Mouse (Mus musculus) cerebellum, adult 8-10 months (tissue): ENCODE measurements around the gene Gpr153.

Experiments used
- DNase-seq: peaks from one replicate; pipeline ENCODE4 v3.0.0; 2022

The Gpr153 gene

DNA sequence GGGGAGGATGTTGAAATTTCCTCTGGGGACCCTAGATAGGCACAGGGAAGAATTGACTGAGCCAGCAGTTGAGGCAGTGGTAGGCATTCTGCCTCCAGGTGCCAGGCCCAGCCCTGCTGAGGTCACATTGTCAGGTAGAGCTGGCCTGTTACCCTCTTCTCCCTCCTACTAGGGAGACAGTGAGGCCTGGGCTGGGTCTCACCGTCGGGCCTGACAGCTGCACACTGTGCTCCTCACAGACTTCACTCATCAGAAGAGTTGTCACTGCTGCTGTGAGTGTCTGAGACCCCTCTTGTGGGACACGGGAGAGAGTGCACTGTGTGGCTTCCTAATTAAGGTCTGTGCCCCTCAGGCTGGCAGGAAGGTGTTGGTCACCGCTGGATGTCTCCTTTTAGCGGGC, 8.2 kb upstream of the Gpr153 start:
- DNase-seq = no peak

DNA sequence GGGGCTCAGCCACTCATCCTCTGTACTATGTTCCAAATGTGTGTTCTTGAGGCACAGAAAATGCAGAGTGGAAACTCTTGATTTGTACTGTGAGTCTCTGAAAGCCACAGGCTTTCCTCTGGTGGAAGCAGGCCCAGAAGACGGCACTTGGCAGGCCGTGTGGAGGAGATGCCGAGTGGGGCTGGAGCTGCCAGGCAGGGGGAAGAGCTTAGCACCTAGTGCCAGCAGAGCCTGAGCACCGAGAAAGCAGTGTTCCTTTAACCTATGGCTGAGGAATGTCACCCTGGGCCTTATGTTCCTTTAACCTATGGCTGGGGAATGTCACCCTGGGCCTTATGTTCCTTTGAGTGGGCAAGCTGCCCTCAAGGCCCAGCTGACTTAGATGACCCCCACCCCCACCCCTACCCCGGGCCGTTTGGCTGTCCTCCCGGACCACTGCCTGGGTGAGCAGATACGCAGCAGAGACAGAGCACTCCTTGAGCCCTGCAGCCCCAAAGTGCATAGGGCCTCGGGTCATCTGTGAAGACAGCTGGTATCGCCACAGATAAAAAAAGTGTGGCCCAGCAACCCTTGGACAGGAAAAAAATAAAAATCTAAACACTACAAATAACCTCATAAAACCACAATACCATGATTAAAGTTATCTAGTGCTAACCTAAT, 7.7 kb upstream of the Gpr153 start:
- peak; percentile 75 for DNase-seq

- peak; percentile 80 for DNase-seq
Observed at GRCm38 (mm10) chr4:152267748-152268369, 6.2 kb upstream of the Gpr153 start.

GRCm38 (mm10) chr4:152269967-152270366, 4.1 kb upstream of the Gpr153 start:
- no peak for DNase-seq

DNA sequence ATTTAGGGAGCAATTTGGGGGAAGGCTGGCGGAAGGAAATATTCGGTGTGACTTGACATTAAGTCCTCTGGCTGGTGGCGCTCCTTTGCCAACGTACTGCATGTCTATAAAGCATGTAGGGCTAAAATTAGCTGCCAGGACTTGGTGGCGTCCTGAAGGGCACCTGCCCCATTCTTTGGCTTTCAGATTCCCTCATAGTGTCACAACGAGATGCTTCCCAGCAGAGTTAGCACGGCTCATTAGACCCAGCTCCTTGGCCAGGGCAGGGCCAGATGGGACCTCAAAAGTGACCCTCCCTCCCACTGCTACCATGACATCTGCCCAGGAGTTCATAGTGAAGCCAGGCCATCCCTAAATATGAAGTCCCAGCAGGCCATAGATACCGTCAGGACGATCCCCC, 3.4 kb upstream of the Gpr153 start:
- no peak for DNase-seq

DNA sequence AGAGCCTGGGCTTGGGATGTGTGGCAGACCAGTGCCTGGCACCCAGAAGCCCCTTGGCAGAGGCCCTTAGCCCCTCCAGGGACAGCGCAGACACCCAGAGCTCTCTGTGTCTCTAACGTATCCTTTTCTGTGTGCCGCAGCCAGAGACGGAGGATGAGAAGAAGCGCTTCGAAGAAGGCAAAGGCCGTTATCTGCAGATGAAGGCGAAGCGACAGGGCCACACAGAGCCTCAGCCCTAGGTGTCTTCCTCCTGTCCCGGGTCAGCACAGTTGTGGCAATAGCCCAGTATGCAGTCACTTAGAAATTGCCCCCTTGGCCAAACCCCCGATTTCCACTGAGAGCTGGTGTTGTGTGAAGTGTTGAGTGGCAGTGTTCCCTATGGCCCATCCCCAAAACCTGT, 2.7 kb upstream of the Gpr153 start:
- DNase-seq = no peak

GRCm38 (mm10) chr4:152272006-152272405, 2.0 kb upstream of the Gpr153 start:
- no peak for DNase-seq

DNA sequence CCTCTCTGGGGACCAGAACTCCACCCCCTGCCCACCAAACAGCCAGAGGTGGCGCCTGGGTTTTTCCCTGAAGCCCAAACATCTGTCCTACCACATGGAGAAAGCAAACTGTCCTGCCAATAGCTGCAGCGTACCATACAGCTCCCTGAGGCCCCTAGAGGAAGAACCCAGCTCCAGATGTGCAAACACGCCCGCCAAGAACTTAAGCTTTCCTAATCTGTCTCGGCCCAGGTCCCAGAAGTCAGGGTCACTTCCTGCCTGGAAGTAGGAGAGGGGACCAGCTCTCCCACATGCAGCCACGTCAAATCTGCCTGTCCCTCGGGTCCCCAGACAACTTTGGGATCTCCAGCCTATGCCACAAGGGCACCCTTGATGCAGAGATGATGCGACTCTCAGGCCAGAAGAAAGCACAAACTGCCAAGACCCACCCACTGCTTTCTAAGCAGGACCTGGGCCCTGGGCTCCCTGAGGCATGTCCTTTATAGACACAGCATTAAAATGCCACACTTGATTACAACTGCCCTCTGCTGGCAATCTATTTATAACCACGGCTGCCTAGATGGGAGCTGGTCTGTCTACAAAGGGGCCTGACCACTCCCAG, 1.5 kb upstream of the Gpr153 start:
- no peak for DNase-seq

GRCm38 (mm10) chr4:152273191-152273590, 841 bp upstream of the Gpr153 start:
- DNase-seq = no peak

- DNase-seq = no peak
Observed at GRCm38 (mm10) chr4:152274681-152275131, 674 bp downstream of the Gpr153 start.

DNA sequence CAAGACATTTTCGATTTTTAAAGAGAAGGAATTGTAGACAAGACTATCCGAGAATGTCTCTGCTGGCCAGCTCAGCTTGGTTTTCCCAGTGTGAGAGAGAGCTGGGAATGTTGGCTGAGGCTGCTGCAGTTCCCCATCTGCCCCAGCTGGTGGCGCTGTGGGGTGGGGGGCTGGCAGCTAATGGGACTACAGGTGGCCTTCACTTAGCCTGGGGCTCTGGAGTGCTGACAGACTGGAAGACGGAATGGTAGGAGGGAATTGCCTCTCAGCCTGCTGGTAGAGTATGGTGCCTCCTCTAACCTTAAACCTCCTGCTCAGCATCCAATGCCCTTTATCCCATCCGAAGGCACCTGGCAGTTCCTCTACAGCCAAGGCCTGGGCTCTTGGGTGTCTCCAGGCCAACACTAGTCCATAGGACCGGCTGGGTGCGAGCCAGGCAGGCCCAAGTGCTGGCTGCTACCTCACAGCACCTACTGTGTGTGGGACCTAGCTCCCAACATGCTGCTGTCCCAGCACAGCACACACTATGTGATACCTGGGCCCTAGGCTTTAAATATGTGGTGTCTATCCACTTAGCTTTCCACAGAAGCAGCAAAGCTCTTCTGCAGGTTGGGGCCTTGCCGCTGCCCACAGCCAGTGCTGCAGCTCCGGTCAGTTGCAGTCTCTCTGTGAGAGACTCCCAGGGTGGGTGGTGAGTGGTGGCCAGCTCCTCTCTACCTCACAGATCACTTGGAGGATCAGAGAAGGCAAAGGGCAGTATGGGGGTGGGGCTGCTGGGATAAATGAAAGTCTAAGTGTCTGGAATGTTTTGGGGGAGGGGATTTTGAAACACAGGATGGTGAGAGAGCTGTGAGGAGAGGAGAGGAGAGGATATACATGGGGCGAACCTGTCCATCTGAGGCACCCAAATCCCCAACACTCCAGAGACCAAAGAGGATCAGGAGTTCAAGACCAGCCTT, 2.6 kb downstream of the Gpr153 start:
- peak; percentile 70 for DNase-seq

GRCm38 (mm10) chr4:152277916-152278315, 3.9 kb downstream of the Gpr153 start:
- DNase-seq = no peak

- DNase-seq = no peak
Observed at GRCm38 (mm10) chr4:152278986-152279385, 5.0 kb downstream of the Gpr153 start.

DNA sequence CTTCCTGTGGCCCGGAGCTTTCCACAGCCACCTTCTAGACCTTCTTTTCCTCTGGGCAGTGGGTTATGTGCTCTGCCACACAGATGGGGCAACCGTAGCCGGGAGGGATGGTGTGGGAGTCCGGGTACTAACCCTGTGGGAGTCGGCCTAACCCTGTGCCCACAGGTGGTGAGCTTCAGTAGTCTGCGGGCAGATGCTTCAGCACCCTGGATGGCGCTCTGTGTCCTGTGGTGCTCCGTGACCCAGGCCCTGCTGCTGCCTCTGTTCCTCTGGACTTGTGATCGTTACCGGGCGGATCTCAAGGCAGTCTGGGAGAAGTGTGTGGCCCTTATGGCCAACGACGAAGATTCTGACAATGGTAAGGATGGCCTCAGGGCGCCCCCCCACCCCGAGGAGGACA, 7.6 kb downstream of the Gpr153 start:
- DNase-seq = no peak

DNA sequence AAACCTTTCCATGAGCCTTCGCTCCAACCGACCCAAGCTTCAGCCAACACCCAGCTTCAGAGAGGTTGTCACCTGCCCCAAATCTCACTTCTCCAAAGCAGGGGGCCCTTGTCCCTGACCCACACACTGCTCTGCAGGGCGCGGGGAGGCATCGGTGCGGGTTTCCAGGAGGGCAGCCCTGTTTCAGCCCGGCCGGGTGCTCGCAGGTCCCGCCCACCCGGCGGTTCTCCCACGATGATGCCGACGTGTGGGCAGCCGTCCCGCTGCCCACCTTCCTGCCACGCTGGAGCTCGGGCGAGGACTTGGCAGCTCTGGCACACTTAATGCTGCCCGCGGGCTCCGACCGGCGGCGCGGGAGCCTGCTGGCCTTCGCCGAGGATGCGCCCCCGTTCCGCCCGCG, 8.7 kb downstream of the Gpr153 start:
- DNase-seq = no peak

- DNase-seq = peak; percentile 86
Observed at GRCm38 (mm10) chr4:152283186-152283950, 9.3 kb downstream of the Gpr153 start.

DNA sequence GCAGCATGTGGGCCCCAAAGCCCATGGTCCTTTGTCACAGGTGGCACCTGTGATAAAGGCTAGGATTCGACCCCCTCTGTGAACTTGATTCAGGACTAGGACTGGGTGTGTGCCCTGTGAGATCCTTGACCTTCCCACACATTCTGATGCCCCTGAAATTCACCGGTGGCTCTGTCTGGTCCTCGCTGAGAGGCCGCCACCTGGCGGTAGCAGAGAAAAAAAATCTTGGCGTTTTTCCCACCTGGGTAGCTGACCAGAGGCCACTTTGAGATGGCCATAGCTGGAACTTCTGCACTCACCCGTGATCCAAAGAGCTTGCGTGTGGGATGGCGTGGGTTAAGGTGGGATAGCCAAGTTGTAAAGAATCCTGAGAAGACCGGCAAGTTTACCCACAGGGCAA, 11.5 kb downstream of the Gpr153 start:
- peak; percentile 84 for DNase-seq

DNA sequence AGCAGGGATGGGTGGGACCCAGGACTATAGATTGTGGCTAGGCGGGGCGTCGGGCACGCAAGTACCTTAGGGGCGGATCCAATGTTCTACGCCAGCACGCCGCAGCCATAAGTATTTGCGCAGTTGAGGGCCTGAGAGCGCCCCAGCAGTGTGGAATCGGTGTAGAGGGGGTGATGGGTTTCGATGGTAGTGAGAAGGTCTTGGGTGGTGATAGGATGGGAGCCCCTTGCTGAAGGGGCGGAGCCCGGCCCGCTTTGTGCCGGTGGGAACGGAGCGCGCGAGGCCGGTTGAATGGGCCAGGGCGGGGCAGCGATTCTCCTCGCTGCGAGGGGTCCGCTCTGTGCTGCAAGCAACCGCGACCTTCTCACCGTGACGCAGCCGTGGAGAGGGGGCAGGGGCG, 12.2 kb downstream of the Gpr153 start:
- no peak for DNase-seq

- no peak for DNase-seq
Observed at GRCm38 (mm10) chr4:152286887-152287286, 12.9 kb downstream of the Gpr153 start.

DNA sequence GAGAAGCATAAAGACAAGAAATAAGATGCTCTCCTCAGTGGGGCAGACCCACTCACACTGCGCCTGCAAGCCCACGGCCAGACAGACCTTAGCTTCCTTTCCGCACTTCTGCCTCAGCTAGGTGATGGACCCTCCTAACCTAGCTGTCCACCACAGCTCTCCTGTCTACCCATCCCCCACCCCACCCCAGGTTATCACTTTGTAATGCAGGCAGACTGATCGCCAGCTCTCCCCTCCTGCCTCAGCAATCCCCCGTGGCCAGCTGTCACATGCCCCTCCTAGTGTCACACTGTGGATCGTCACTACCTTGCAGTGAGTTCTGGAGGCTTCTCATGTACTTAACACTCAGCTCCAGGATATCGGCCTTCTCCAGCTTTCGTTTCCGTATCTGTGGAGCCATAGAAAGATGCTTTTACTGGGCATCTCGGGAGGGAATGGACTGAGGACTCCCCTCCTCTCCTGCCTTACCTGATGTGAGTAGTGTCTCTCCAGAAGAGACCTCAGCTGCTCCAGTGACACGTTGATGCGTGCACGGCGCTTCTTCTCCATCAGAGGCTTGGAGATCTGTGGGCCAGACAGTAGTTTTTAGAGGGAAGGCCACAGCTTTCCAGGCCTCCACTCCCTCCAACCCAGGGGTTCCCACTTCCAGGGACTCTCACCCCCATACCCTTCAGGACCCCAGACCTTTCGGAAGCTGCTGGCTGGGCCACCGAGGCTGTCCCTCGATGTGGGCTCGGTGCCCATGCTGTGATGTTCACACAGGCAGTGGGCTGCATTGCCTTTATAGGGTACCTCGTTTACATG, 13.5 kb downstream of the Gpr153 start:
- no peak for DNase-seq

GRCm38 (mm10) chr4:152288398-152288945, 14.4 kb downstream of the Gpr153 start:
- no peak for DNase-seq
